13 mouse cellular contexts compared by ENCODE assay signal in genomic region chr2:166343551-166344340, GRCm38 (mm10).
DNase-seq lines count a peak whose midpoint lies in the region; ATAC-seq lines count a peak whose summit lies in the region.
"Had no signal": no experiment of that assay in that cellular context is flagged by ENCODE, and none has a peak within 500 bp of the region (broad histone marks: within the 10 kb centered on the region; RNA-seq: fewer than 3 reads in every experiment).

No protein-coding gene starts in this region.

- no peak overlapping the region for H3K27ac ChIP-seq in heart, embryonic 14.5 days (replicated peaks in 1 of 2; ENCODE audit: control insufficient read depth in 1 of 2, insufficient read depth in 1 of 2, low read depth in 2 of 2, low read length in 2 of 2)
- H3K27ac ChIP-seq in embryonic facial prominence, embryonic 11.5 days (replicated peaks; ENCODE audit: low read depth, low read length): peak overlapping the region; percentile 43
- H3K27ac ChIP-seq in limb, embryonic 12.5 days: peak overlapping the region; percentile 75
- H3K27ac ChIP-seq in kidney, embryonic 15.5 days: no peak overlapping the region
- H3K27ac ChIP-seq: liver, embryonic 14.5 days had no signal

- DNase-seq in heart, postnatal 10 days: no peak
- peak; percentile 52 for DNase-seq in NIH3T3 (ENCODE audit: low read depth)
- DNase-seq in embryonic facial prominence, embryonic 11.5 days (ENCODE audit: low spot score): peak; percentile 59
- no peak for DNase-seq in cerebellum, adult 8-10 months
- no peak for DNase-seq in adrenal gland, postnatal 36 days
- DNase-seq: cerebellum, adult 9-10 months; kidney, adult 18-20 months had no signal

- H3K27me3 ChIP-seq in heart, embryonic 14.5 days (ENCODE audit: control insufficient read depth, insufficient read depth, low read length): no peaks in the 10 kb centered on the region; the same call in 1 of the 2 replicates
- H3K27me3 ChIP-seq in embryonic facial prominence, embryonic 11.5 days (ENCODE audit: control insufficient read depth, insufficient read depth, low read length): no peaks in the 10 kb centered on the region
- peaks cover 13% of the 10 kb centered on the region; the same call in 1 of the 2 replicates for H3K27me3 ChIP-seq in limb, embryonic 12.5 days
- H3K27me3 ChIP-seq in kidney, embryonic 15.5 days: peaks cover 29% of the 10 kb centered on the region

- 49% methylated on average over 10 of the region's 10 CpGs for WGBS in heart, embryonic 14.5 days
- WGBS in embryonic facial prominence, embryonic 11.5 days: 20% methylated on average over 10 of the region's 10 CpGs
- WGBS in limb, embryonic 12.5 days: 14% methylated on average over 10 of the region's 10 CpGs
- 32% methylated on average over 10 of the region's 10 CpGs for WGBS in kidney, embryonic 15.5 days

- peak overlapping the region; percentile 38; the same call in 1 of the 2 replicates for H3K9ac ChIP-seq in heart, embryonic 14.5 days (ENCODE audit: low read length)
- no peak overlapping the region for H3K9ac ChIP-seq in embryonic facial prominence, embryonic 11.5 days (replicated peaks; ENCODE audit: low read length)
- H3K9ac ChIP-seq in limb, embryonic 12.5 days (replicated peaks): no peak overlapping the region
- H3K9ac ChIP-seq in kidney, embryonic 15.5 days: no peak overlapping the region
- H3K9ac ChIP-seq: liver, embryonic 14.5 days had no signal

- peaks cover 14 to 29% of the 10 kb centered on the region in 2 experiments for H3K4me1 ChIP-seq in heart, embryonic 14.5 days (ENCODE audit: control insufficient read depth in 2 of 2, insufficient read depth in 2 of 2, low read length in 2 of 2)
- peaks cover 3% of the 10 kb centered on the region; the same call in 1 of the 2 replicates for H3K4me1 ChIP-seq in embryonic facial prominence, embryonic 11.5 days (ENCODE audit: control insufficient read depth, insufficient read depth, low read length)
- H3K4me1 ChIP-seq in limb, embryonic 12.5 days (replicated peaks): peaks cover 59% of the 10 kb centered on the region
- H3K4me1 ChIP-seq in kidney, embryonic 15.5 days: peaks cover 57% of the 10 kb centered on the region

- no peak overlapping the region for H3K4me2 ChIP-seq in heart, embryonic 14.5 days (ENCODE audit: low read length)
- H3K4me2 ChIP-seq in embryonic facial prominence, embryonic 11.5 days (ENCODE audit: low read depth, low read length): no peak overlapping the region; the same call in 1 of the 2 replicates
- H3K4me2 ChIP-seq in limb, embryonic 12.5 days: peak overlapping the region; percentile 8; the same call in 1 of the 2 replicates
- H3K4me2 ChIP-seq in kidney, embryonic 15.5 days: no peak overlapping the region

- H3K9me3 ChIP-seq in heart, embryonic 14.5 days (ENCODE audit: control insufficient read depth, low read length): 0 out of 2 replicates have a peak, but pooled peaks cover 3% of the 10 kb centered on the region
- no peaks in the 10 kb centered on the region for H3K9me3 ChIP-seq in embryonic facial prominence, embryonic 11.5 days (replicated peaks; ENCODE audit: control insufficient read depth, low read length)
- 0 out of 2 replicates have a peak, but pooled peaks cover 3% of the 10 kb centered on the region for H3K9me3 ChIP-seq in limb, embryonic 12.5 days
- H3K9me3 ChIP-seq in kidney, embryonic 15.5 days (replicated peaks): no peaks in the 10 kb centered on the region

- no peaks in the 10 kb centered on the region for H3K36me3 ChIP-seq in heart, embryonic 14.5 days (ENCODE audit: control insufficient read depth, insufficient read depth, low read length)
- no peaks in the 10 kb centered on the region for H3K36me3 ChIP-seq in embryonic facial prominence, embryonic 11.5 days (replicated peaks; ENCODE audit: control insufficient read depth, insufficient read depth, low read depth, low read length)
- H3K36me3 ChIP-seq in limb, embryonic 12.5 days: no peaks in the 10 kb centered on the region
- no peaks in the 10 kb centered on the region for H3K36me3 ChIP-seq in kidney, embryonic 15.5 days

- ATAC-seq in heart, embryonic 14.5 days (ENCODE audit: insufficient number of reproducible peaks, insufficient read depth, low FRiP score, low read depth): no peak
- ATAC-seq in embryonic facial prominence, embryonic 11.5 days (replicated peaks; ENCODE audit: insufficient number of reproducible peaks, low FRiP score, low TSS enrichment, low read depth): no peak
- ATAC-seq in limb, embryonic 12.5 days (ENCODE audit: insufficient number of reproducible peaks, insufficient read depth, low FRiP score, low TSS enrichment, low read depth): no peak
- ATAC-seq in kidney, embryonic 15.5 days (replicated peaks; ENCODE audit: low FRiP score): no peak
- ATAC-seq: CD4-positive, CD25-positive, alpha-beta regulatory T cell, adult 4 months had no signal

- H3K4me3 ChIP-seq in heart, embryonic 14.5 days (ENCODE audit: control insufficient read depth in 1 of 2, insufficient read depth in 1 of 2, low read depth in 1 of 2, low read length in 2 of 2): no peak overlapping the region
- H3K4me3 ChIP-seq in embryonic facial prominence, embryonic 11.5 days (ENCODE audit: low read depth, low read length): no peak overlapping the region
- no peak overlapping the region for H3K4me3 ChIP-seq in limb, embryonic 12.5 days (replicated peaks)
- H3K4me3 ChIP-seq in kidney, embryonic 15.5 days (replicated peaks): no peak overlapping the region
- H3K4me3 ChIP-seq: erythroblast, embryonic 14.5 days had no signal

- intact Hi-C loops in heart, postnatal 10 days (cut with DNase I): no loop called here

Comparison
In these comparisons a context has a peak if more than half of its experiments do, and no peak if none do; other contexts are left out.
1. H3K27ac ChIP-seq: peak in embryonic facial prominence, embryonic 11.5 days (single experiment) and limb, embryonic 12.5 days (single experiment); none in heart, embryonic 14.5 days (0 of 2) and kidney, embryonic 15.5 days (single experiment).
2. DNase-seq: peak in NIH3T3 (single experiment) and embryonic facial prominence, embryonic 11.5 days (single experiment); none in heart, postnatal 10 days (0 of 2), cerebellum, adult 8-10 months (single experiment) and adrenal gland, postnatal 36 days (0 of 2).